ENCODE assay signal across 11 mouse cellular contexts in genomic region chr5:36368511-36369135, GRCm38 (mm10). TPM values are rescaled to one million over a fixed set of nuclear protein-coding genes. Genes with fewer than 3 reads are reported as not detected.
DNase-seq lines count a peak whose midpoint lies in the region; ATAC-seq lines count a peak whose summit lies in the region.
"Had no signal": no experiment of that assay in that cellular context is flagged by ENCODE, and none has a peak within 500 bp of the region (broad histone marks: within the 10 kb centered on the region; RNA-seq: fewer than 3 reads in every experiment).

No protein-coding gene starts in this region.

- no peaks in the 10 kb centered on the region for H3K9me3 ChIP-seq in embryonic facial prominence, embryonic 10.5 days
- no peaks in the 10 kb centered on the region for H3K9me3 ChIP-seq in hindbrain, embryonic 13.5 days
- H3K9me3 ChIP-seq: liver, embryonic 12.5 days had no signal

- no peaks in the 10 kb centered on the region for H3K36me3 ChIP-seq in embryonic facial prominence, embryonic 10.5 days (replicated peaks)
- H3K36me3 ChIP-seq in hindbrain, embryonic 13.5 days, result no peaks in the 10 kb centered on the region
- H3K36me3 ChIP-seq: liver, embryonic 12.5 days had no signal

- peak overlapping the region; percentile 52; the same call in 1 of the 2 replicates for H3K27ac ChIP-seq in embryonic facial prominence, embryonic 10.5 days (replicated peaks)
- H3K27ac ChIP-seq in hindbrain, embryonic 13.5 days, result peak overlapping the region; percentile 35
- H3K27ac ChIP-seq: liver, embryonic 12.5 days; stomach, postnatal 0 days had no signal

- 0 out of 2 replicates have a peak overlapping the region, but pooled peaks have one; percentile 19 for H3K9ac ChIP-seq in hindbrain, embryonic 13.5 days
- H3K9ac ChIP-seq: liver, embryonic 12.5 days had no signal

- intact Hi-C loops in gastrocnemius, postnatal 14 days (cut with DNase I; ENCODE audit: low total_unique reads), result no loop called here

- H3K4me3 ChIP-seq in embryonic facial prominence, embryonic 10.5 days, result no peak overlapping the region
- no peak overlapping the region for H3K4me3 ChIP-seq in hindbrain, embryonic 13.5 days
- H3K4me3 ChIP-seq: liver, embryonic 12.5 days had no signal

- no peaks in the 10 kb centered on the region; the same call in 1 of the 2 replicates for H3K27me3 ChIP-seq in embryonic facial prominence, embryonic 10.5 days (replicated peaks; ENCODE audit: low read depth, poor library complexity, severe bottlenecking)
- H3K27me3 ChIP-seq in hindbrain, embryonic 13.5 days, result peaks cover 10% of the 10 kb centered on the region; the same call in 1 of the 2 replicates

- WGBS in embryonic facial prominence, embryonic 10.5 days, result 84% methylated on average over 7 of the region's 7 CpGs
- 89% methylated on average over 7 of the region's 7 CpGs for WGBS in hindbrain, embryonic 13.5 days

- DNase-seq in gastrocnemius, postnatal 25 days, result peak; percentile 60
- no peak for DNase-seq in gastrocnemius, postnatal 14 days
- DNase-seq in kidney, adult 11 months, result peak; percentile 12
- no peak for DNase-seq in kidney, postnatal 10 days
- DNase-seq in embryonic facial prominence, embryonic 10.5 days (ENCODE audit: low spot score), result no peak
- no peak for DNase-seq in urinary bladder, adult 2 months (ENCODE audit: low spot score)
- DNase-seq in layer of hippocampus, adult 11-12 months (ENCODE audit: low spot score), result no peak
- DNase-seq: lung, postnatal 10 days had no signal

- no peak overlapping the region for H3K4me2 ChIP-seq in hindbrain, embryonic 13.5 days
- H3K4me2 ChIP-seq: liver, embryonic 12.5 days had no signal

- H3K4me1 ChIP-seq in embryonic facial prominence, embryonic 10.5 days, result peaks cover 64% of the 10 kb centered on the region
- H3K4me1 ChIP-seq in hindbrain, embryonic 13.5 days (replicated peaks), result peaks cover 64% of the 10 kb centered on the region

- ATAC-seq in hindbrain, embryonic 13.5 days (ENCODE audit: low FRiP score), result no peak

RNA-seq across cellular contexts. Expression of gene Sorcs2, which starts 29.3 kb away (rescaled TPM):
- total RNA-seq in gastrocnemius, postnatal 25 days (2021), result 1 to 10 TPM; 2.2 to 4.3 TPM
- 1 to 10 TPM; 8.3 to 8.7 TPM for total RNA-seq in gastrocnemius, postnatal 14 days (2021)
- polyA plus RNA-seq in embryonic facial prominence, embryonic 10.5 days (2016; fragmentation: Nextera tagmentation; extraction: Ambion mirVana), result 7.0 and 8.7 TPM in 2 replicates
- 11.7 and 12.6 TPM in 2 replicates for polyA plus RNA-seq in hindbrain, embryonic 13.5 days (2015; fragmentation: Nextera tagmentation; extraction: Ambion mirVana)
- 15.8 and 20.7 TPM in 2 replicates for polyA plus RNA-seq in urinary bladder, adult 2 months (2012; rRNA removed)

Comparison
In these comparisons a context has a peak if more than half of its experiments do, and no peak if none do; other contexts are left out.
1. DNase-seq: peak in gastrocnemius, postnatal 25 days (single experiment) and kidney, adult 11 months (single experiment); none in gastrocnemius, postnatal 14 days (single experiment), kidney, postnatal 10 days (single experiment), embryonic facial prominence, embryonic 10.5 days (single experiment), urinary bladder, adult 2 months (single experiment) and layer of hippocampus, adult 11-12 months (single experiment).